Mouse (Mus musculus): ENCODE results near the gene Gpr82.

GRCm38 (mm10) chrX:13651889-13652288 lies 9.3 kb upstream of the Gpr82 start:
- no peak for TF ChIP-seq CTCF (IDR thresholded peaks at IDR 0.05; ENCODE audit: low read depth)
- TF ChIP-seq EP300 (optimal IDR thresholded peaks at IDR 0.05) = no peak
